Mouse (Mus musculus) gastrocnemius, adult 2 months (tissue): Measurements from ENCODE around the gene Npw. TPM values are rescaled to one million over a fixed set of nuclear protein-coding genes. Genes with fewer than 3 reads are reported as not detected.
"Not testable (repeated sequence)": the region's sequence is repeated elsewhere in the genome, so short reads cannot be mapped to it uniquely, and the experiment has no call there.

ENCODE experiments used
- DNase-seq: peaks from one replicate; pipeline ENCODE4 v3.0.0; 2022
- H3K27ac ChIP-seq: fragments of 200-600 bp; 2 replicates; pipeline ENCODE4 v1.8.1; 2022; ENCODE audit warnings: mild to moderate bottlenecking
- H3K4me3 ChIP-seq: fragments of 200-600 bp; 2 replicates; pipeline ENCODE4 v1.8.1; 2022; ENCODE audit warnings: mild to moderate bottlenecking, moderate library complexity
- CTCF ChIP-seq: fragments of 200-600 bp; IDR thresholded peaks from 2 replicates; pipeline ENCODE4 v1.8.1; 2022; ENCODE audit warnings: antibody characterized with exemption, mild to moderate bottlenecking, moderate library complexity
- intact Hi-C: fragments of 180-260 bp; cut with DNase I; formaldehyde crosslinking; loops from one replicate; pipeline ENCODE4 v1.15.1; 2025
- total RNA-seq, 2 experiments: library from RNA; stranded (reverse); gene quantifications; 2 replicates each; pipeline ENCODE4 v1.2.3; 2021

Npw gene
- total RNA-seq, 2 experiments from 2014 or later = not detected

GRCm38 (mm10) chr17:24689251-24690081 lies 31.2 kb upstream of the Npw start, which contains the start of gene Syngr3:
Gene Syngr3 (minus strand): TSS chr17:24689955.
- DNase-seq = no peak
- TF ChIP-seq CTCF = no peak
- Histone ChIP-seq H3K4me3 (peak within 1 kb of the TSS; percentile 67), H3K27ac (no peak within 1 kb of the TSS)
- intact Hi-C loops = no loop called here

- H3K4me3 ChIP-seq = peak overlapping the region; percentile 67
- no peak overlapping the region for H3K27ac ChIP-seq
- intact Hi-C loops = no loop called here
- DNase-seq = no peak
- TF ChIP-seq CTCF = no peak
Observed at GRCm38 (mm10) chr17:24687599-24687998, 29.3 kb upstream of the Npw start.

DNA sequence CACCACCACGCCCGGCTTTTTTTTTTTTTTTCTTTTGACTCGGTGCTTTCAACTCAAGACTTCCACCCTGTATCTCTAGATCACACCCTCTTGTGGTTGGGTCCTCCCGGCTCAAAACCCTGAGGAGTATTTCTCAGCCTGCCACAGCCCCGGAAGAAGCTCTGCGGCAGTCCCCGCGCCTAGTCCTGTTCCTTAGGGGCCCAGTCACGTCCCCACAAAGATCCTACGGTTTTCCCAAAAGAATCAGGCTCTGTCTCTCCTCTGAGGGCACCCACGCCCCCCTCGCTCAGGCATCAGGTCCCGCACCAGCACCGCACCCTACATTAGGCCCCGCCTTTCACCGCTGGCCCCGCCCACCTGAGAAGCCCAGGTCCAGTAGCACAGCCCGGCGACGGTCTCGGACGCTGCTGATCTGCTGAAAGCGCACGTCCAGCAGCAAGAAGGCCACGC lies 28.9 kb upstream of the Npw start:
- peak; percentile 72 for DNase-seq
- TF ChIP-seq CTCF = no peak
- H3K27ac ChIP-seq = no peak overlapping the region
- intact Hi-C loops = no loop called here
- H3K4me3 ChIP-seq = peak overlapping the region; percentile 67

DNA sequence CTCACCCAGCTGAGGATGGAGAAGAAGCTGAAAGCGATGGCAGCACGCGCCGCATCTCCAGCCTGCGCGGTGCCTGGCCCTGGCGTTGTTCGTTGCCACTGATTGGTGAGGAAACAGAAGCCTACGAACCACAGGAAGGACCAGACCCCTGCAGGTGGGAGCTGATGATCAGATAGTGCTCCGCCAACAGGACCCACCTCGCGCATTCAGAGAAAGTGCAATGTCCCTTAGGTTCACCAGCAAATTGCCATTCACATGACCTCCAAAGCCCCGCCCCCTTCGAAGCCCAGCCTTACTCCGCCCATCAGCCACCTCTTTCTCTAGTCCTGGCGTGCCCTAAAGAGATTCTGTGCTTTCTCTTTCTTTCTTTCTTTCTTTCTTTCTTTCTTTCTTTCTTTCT lies 28.3 kb upstream of the Npw start:
- DNase-seq = no peak
- intact Hi-C loops = no loop called here
- Histone ChIP-seq H3K27ac (no peak overlapping the region), H3K4me3 (0 out of 2 replicates have a peak overlapping the region, but pooled peaks have one; percentile 4)
- TF ChIP-seq CTCF = no peak

- Histone ChIP-seq H3K27ac (no peak overlapping the region), H3K4me3 (no peak overlapping the region)
- TF ChIP-seq CTCF = no peak
- intact Hi-C loops = no loop called here
- no peak for DNase-seq
Observed at GRCm38 (mm10) chr17:24677500-24678080, 19.3 kb upstream of the Npw start.

DNA sequence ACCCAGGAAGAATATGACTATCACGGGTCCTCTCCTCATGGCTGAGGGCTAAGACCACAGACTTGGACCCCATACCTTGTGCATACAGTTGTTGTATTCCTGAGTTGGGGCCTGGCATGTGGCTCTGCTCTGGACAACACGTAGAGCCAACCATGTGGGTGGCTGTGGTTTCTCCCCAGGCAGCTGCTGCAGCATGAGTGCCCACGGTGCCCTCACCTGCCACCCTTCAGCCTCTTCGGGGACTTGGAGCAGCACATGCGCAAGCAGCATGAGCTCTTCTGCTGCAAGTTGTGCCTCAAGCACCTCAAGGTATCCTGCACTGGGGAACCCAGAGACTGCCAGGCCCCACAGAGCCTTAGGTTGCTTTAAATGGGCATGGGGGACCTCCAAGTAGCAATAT lies 18.6 kb upstream of the Npw start:
- DNase-seq = no peak
- no peak for TF ChIP-seq CTCF
- intact Hi-C loops = no loop called here
- H3K4me3 ChIP-seq = no peak overlapping the region
- H3K27ac ChIP-seq = no peak overlapping the region

DNA sequence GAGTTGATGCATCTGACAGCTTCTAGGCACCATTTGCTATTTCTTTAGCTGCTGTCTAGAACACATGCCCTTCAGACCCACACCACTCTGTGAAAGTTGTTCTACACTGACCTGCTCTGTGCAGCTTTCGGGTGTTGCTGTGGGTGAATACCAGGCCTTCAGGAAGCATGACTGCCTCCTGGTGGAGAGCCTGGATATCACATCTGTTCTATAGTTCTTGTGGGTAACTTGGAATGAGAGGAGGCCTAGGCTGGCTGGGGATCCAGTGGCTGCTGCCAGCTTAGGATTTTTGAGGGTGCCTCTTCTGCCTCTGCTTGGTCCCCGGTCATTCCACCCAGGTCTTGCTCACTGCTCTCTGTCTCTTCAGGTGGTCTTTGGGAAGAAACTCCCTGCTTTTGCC lies 17.9 kb upstream of the Npw start:
- H3K4me3 ChIP-seq = no peak overlapping the region
- peak; percentile 73 for TF ChIP-seq CTCF
- intact Hi-C loops = no loop called here
- H3K27ac ChIP-seq = no peak overlapping the region
- DNase-seq = peak; percentile 70

- no peak for TF ChIP-seq CTCF
- Histone ChIP-seq H3K4me3 (no peak overlapping the region), H3K27ac (peak overlapping the region; percentile 1; the same call in 1 of the 2 replicates)
- intact Hi-C loops = no loop called here
- DNase-seq = no peak
Observed at GRCm38 (mm10) chr17:24674277-24674676, 16.0 kb upstream of the Npw start.

GRCm38 (mm10) chr17:24672141-24672540 lies 13.9 kb upstream of the Npw start:
- peak; percentile 55 for DNase-seq
- intact Hi-C loops = no loop called here

GRCm38 (mm10) chr17:24671346-24671745 lies 13.1 kb upstream of the Npw start:
- intact Hi-C loops = no loop called here
- no peak for TF ChIP-seq CTCF
- peak overlapping the region; percentile 100 for H3K4me3 ChIP-seq
- DNase-seq = no peak
- H3K27ac ChIP-seq = 0 out of 2 replicates have a peak overlapping the region, but pooled peaks have one; percentile 24

More at GRCm38 (mm10) chr17:24672141-24672540, 13.9 kb upstream of the Npw start:
- Histone ChIP-seq H3K4me3 (peak overlapping the region; percentile 17; the same call in 1 of the 2 replicates), H3K27ac (0 out of 2 replicates have a peak overlapping the region, but pooled peaks have one; percentile 38)
- TF ChIP-seq CTCF = no peak

DNA sequence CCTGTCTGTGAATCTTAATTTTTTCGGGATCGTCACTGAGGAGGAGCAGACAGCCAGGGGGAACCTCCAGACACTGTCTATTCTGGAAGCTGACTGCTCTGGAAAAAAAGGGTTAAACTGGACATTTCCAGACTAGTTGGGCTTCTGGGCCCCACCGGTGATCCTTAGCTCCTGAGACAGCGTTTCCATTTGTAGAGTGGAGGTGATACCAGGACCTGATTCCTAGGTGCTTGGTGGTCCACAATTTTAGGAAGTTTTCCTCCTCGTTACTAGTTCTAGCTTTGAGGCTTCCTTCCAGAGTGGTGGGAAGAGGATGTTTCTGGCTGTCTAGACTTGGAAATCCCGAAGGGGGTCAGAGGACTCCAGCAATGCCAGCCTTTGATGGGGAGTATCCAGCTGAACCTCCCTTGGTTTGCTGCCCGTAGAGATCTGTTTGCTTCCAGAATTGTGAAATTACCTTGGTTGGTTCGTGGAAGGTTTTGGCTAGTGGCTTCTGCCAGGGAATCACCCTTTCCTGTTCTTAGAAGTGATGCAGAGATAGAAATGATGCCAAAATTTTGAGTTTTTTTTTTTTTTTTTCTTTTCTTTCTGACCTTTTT lies 12.1 kb upstream of the Npw start:
- Histone ChIP-seq H3K4me3 (peak overlapping the region; percentile 100), H3K27ac (peak overlapping the region; percentile 96)
- no peak for DNase-seq
- TF ChIP-seq CTCF = no peak
- intact Hi-C loops = no loop called here

GRCm38 (mm10) chr17:24669545-24670245 lies 11.4 kb upstream of the Npw start, which contains the start of gene Zfp598:
Gene Zfp598 (plus strand): TSS chr17:24669687.
- Histone ChIP-seq H3K27ac (peak within 1 kb of the TSS; percentile 96), H3K4me3 (peak within 1 kb of the TSS; percentile 100)
- intact Hi-C loops = loop anchor here (5.0 to 10.0 kb wide), 2 partner anchors 55 to 127 kb away; no protein-coding TSS in a partner anchor
- peak; percentile 98 for DNase-seq
- TF ChIP-seq CTCF = peak; percentile 48

DNA sequence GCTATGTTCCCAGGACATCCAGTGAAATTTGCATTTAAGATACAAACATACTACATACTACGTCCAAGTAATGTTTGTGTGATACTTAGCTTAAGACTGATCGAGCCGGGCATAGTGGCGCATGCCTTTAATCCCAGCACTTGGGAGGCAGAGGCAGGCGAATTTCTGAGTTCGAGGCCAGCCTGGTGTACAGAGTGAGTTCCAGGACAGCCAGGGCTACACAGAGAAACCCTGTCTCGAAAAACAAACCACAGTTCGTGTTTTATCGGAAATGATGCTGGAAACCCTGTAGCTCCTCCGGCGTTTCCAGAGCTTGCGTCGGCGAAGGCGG lies 10.9 kb upstream of the Npw start:
- Histone ChIP-seq H3K27ac (peak overlapping the region; percentile 96), H3K4me3 (peak overlapping the region; percentile 100)
- intact Hi-C loops = loop anchor here (5.0 to 10.0 kb wide), 2 partner anchors 54 to 127 kb away; no protein-coding TSS in a partner anchor
- not testable (repeated sequence) for DNase-seq
